Mouse (Mus musculus) heart, postnatal 0 days (tissue): ENCODE data around the gene H13.

ENCODE experiments used
- CTCF ChIP-seq: IDR thresholded peaks from 2 replicates; pipeline ENCODE4 v1.5.1; 2016; ENCODE audit warnings: antibody characterized with exemption, control low read depth, low read depth
- EP300 ChIP-seq: IDR thresholded peaks from 2 replicates; pipeline ENCODE4 v1.6.1; 2016; ENCODE audit warnings: antibody characterized with exemption, low read depth

GRCm38 (mm10) chr2:152639406-152640113 is 29.7 kb upstream of the H13 start:
- TF ChIP-seq CTCF (no peak), EP300 (no peak)
